Mouse (Mus musculus) myocyte (in vitro differentiated cells): ENCODE results near the gene Mrpl34. TPM values are rescaled to one million over a fixed set of nuclear protein-coding genes. Genes with fewer than 3 reads are reported as not detected.

Experiments
- H3K27me3 ChIP-seq: one replicate; pipeline ENCODE4 v1.6.1; 2011; ENCODE audit not compliant: control insufficient read depth, insufficient read depth, insufficient read length
- H3K36me3 ChIP-seq: one replicate; pipeline ENCODE4 v1.6.1; 2011; ENCODE audit not compliant: control insufficient read depth, insufficient read depth
- H3K4me2 ChIP-seq: one replicate; pipeline ENCODE4 v1.6.1; 2011; ENCODE audit warnings: low read depth, control low read depth
- H3K4me3 ChIP-seq: one replicate; pipeline ENCODE4 v1.5.1; 2011; ENCODE audit warnings: mild to moderate bottlenecking, control low read depth, moderate library complexity
- H3K79me2 ChIP-seq: one replicate; pipeline ENCODE4 v1.6.1; 2011; ENCODE audit not compliant: control insufficient read depth, insufficient read depth
- H3ac ChIP-seq: one replicate; pipeline ENCODE4 v1.6.1; 2011; ENCODE audit not compliant: control insufficient read depth, insufficient read length
- CEBPB ChIP-seq: IDR thresholded peaks from 2 replicates; pipeline ENCODE4 v1.6.1; 2011; ENCODE audit warnings: mild to moderate bottlenecking, moderate library complexity; ENCODE audit not compliant: poor library complexity, insufficient read depth, severe bottlenecking
- E2F4 ChIP-seq: IDR thresholded peaks from one replicate; pipeline ENCODE4 v1.6.1; 2011; ENCODE audit warnings: mild to moderate bottlenecking, control low read depth, moderate library complexity; ENCODE audit not compliant: insufficient read depth
- MAX ChIP-seq: IDR thresholded peaks from one replicate; pipeline ENCODE4 v1.6.1; 2011; ENCODE audit warnings: low read depth, mild to moderate bottlenecking, control low read depth
- MYOD1 ChIP-seq, 3 experiments: IDR thresholded peaks; one replicate each; pipeline ENCODE4 v1.6.1; 2011; ENCODE audit warnings: control low read depth in 2 of 3, low read depth in 2 of 3, mild to moderate bottlenecking in 2 of 3, moderate library complexity in 1 of 3; ENCODE audit not compliant: insufficient read length in 2 of 3, control insufficient read depth in 1 of 3
- MYOG ChIP-seq, 3 experiments: IDR thresholded peaks; one replicate each; pipeline ENCODE4 v1.6.1; 2011; ENCODE audit warnings: control low read depth in 2 of 3, low read depth in 2 of 3, mild to moderate bottlenecking in 2 of 3; ENCODE audit not compliant: insufficient read length in 2 of 3, control insufficient read depth in 1 of 3, insufficient read depth in 1 of 3
- POLR2A ChIP-seq: IDR thresholded peaks from one replicate; pipeline ENCODE4 v1.6.1; 2011; ENCODE audit warnings: low read depth, mild to moderate bottlenecking, control low read depth, moderate library complexity; ENCODE audit not compliant: insufficient read length
- POLR2AphosphoS2 ChIP-seq: IDR thresholded peaks from one replicate; pipeline ENCODE4 v1.6.1; 2011; ENCODE audit warnings: low read depth, control low read depth; ENCODE audit not compliant: insufficient read length
- REST ChIP-seq: IDR thresholded peaks from one replicate; pipeline ENCODE4 v1.6.1; 2011; ENCODE audit warnings: mild to moderate bottlenecking, control low read depth, moderate library complexity; ENCODE audit not compliant: insufficient read depth, insufficient read length
- SRF ChIP-seq: IDR thresholded peaks from one replicate; pipeline ENCODE4 v1.6.1; 2011; ENCODE audit warnings: low read depth; ENCODE audit not compliant: control insufficient read depth, insufficient read length
- TCF12 ChIP-seq: IDR thresholded peaks from one replicate; pipeline ENCODE4 v1.6.1; 2011; ENCODE audit warnings: mild to moderate bottlenecking, control low read depth; ENCODE audit not compliant: poor library complexity, insufficient read depth, severe bottlenecking
- TCF3 ChIP-seq: IDR thresholded peaks from one replicate; pipeline ENCODE4 v1.6.1; 2011; ENCODE audit warnings: low read depth, control low read depth; ENCODE audit not compliant: insufficient read length
- USF1 ChIP-seq: IDR thresholded peaks from one replicate; pipeline ENCODE4 v1.6.1; 2011; ENCODE audit warnings: low read depth, mild to moderate bottlenecking, control low read depth, moderate library complexity
- polyA plus RNA-seq: library from polyadenylated mRNA; unstranded; fragments of >200 nt; fragmentation: generic; extraction: Trizol; gene quantifications from one replicate; pipeline ENCODE4 v1.2.1, GENCODE M21; 2012; ENCODE audit warnings: missing spikeins

Gene Mrpl34
- polyA plus RNA-seq, 1 experiment = 79.0 TPM

GRCm38 (mm10) chr8:71456906-71457305 lies 7.9 kb upstream of the Mrpl34 start:
- no peak overlapping the region for H3K4me2 ChIP-seq

GRCm38 (mm10) chr8:71457659-71458270 lies 7.0 kb upstream of the Mrpl34 start:
- Histone ChIP-seq H3K27me3 (no peaks in the 10 kb centered on the region), H3K4me2 (no peak overlapping the region), H3K36me3 (no peaks in the 10 kb centered on the region), H3K79me2 (peaks cover 7% of the 10 kb centered on the region), H3K4me3 (no peak overlapping the region), H3ac (no peak overlapping the region)
- TF ChIP-seq TCF3 = no peak
- TF ChIP-seq CEBPB = no peak
- no peak for TF ChIP-seq USF1
- TF ChIP-seq MYOD1 (IDR thresholded peaks at IDR 0.05; ENCODE audit: control insufficient read depth in 1 of 3, insufficient read length in 2 of 3, low read depth in 2 of 3) = no peak
- TF ChIP-seq E2F4 = no peak
- no peak for TF ChIP-seq TCF12
- no peak for TF ChIP-seq MAX
- TF ChIP-seq POLR2AphosphoS2 = no peak
- no peak for TF ChIP-seq MYOG (IDR thresholded peaks at IDR 0.05; ENCODE audit: control insufficient read depth in 1 of 3, insufficient read depth in 1 of 3, insufficient read length in 2 of 3, low read depth in 2 of 3)
- no peak for TF ChIP-seq REST
- no peak for TF ChIP-seq POLR2A
- no peak for TF ChIP-seq SRF

More at GRCm38 (mm10) chr8:71456906-71457305, 7.9 kb upstream of the Mrpl34 start:
- no peak overlapping the region for H3K4me3 ChIP-seq
- H3ac ChIP-seq = no peak overlapping the region
- no peaks in the 10 kb centered on the region for H3K36me3 ChIP-seq
- TF ChIP-seq E2F4 (no peak), SRF (no peak), MAX (no peak)
- no peaks in the 10 kb centered on the region for H3K79me2 ChIP-seq
- H3K27me3 ChIP-seq = no peaks in the 10 kb centered on the region

GRCm38 (mm10) chr8:71460716-71461115 lies 4.0 kb upstream of the Mrpl34 start:
- no peaks in the 10 kb centered on the region for H3K27me3 ChIP-seq
- no peak overlapping the region for H3K4me3 ChIP-seq
- TF ChIP-seq TCF12 = no peak
- TF ChIP-seq POLR2A = no peak
- TF ChIP-seq REST = no peak
- no peak for TF ChIP-seq POLR2AphosphoS2
- no peak for TF ChIP-seq E2F4
- TF ChIP-seq MYOG (IDR thresholded peaks at IDR 0.05; ENCODE audit: control insufficient read depth in 1 of 3, insufficient read depth in 1 of 3, insufficient read length in 2 of 3, low read depth in 2 of 3) = no peak
- no peak for TF ChIP-seq TCF3
- no peak for TF ChIP-seq MYOD1 (IDR thresholded peaks at IDR 0.05; ENCODE audit: control insufficient read depth in 1 of 3, insufficient read length in 2 of 3, low read depth in 2 of 3)
- TF ChIP-seq MAX = no peak
- TF ChIP-seq SRF = no peak
- no peak for TF ChIP-seq CEBPB
- TF ChIP-seq USF1 = no peak
- peaks cover 7% of the 10 kb centered on the region for H3K79me2 ChIP-seq
- no peaks in the 10 kb centered on the region for H3K36me3 ChIP-seq
- no peak overlapping the region for H3ac ChIP-seq
- no peak overlapping the region for H3K4me2 ChIP-seq

DNA sequence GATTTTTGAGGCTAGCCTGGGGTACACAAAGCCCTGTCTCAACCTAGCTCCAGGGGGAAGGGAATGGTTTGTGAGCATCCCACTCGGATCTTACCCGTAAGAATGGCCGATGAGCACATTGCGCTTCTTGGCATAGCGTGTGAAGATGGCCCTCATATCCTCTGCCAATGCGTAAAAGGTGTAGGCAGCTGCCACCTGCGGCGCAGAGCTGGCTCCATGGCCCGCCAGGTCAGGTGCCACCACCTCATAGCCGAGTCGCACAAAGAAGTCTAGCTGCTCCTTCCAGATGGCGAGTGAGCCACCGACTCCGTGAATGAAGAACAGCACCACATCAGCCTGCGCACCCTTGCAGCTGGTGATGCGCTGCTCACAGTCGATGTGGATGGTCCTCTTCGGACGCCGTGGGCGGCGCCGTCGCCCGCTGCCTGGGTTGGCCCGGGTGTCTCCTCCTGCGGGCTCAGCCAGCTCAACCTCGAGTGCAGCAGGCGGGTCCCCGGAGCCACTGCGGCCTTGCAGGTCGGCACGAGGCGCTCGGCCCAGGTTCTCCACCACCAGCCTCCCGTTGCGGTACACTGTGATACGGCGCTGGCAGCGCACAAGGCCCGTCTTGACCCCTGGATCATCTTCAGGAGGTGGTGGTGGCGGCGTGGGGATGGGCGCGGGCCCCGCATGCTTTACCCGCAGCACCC lies 3.5 kb upstream of the Mrpl34 start:
- Histone ChIP-seq H3K4me3 (no peak overlapping the region), H3K27me3 (no peaks in the 10 kb centered on the region), H3K79me2 (peaks cover 7% of the 10 kb centered on the region), H3ac (no peak overlapping the region), H3K4me2 (no peak overlapping the region), H3K36me3 (no peaks in the 10 kb centered on the region)
- no peak for TF ChIP-seq MYOG (IDR thresholded peaks at IDR 0.05; ENCODE audit: control insufficient read depth in 1 of 3, insufficient read depth in 1 of 3, insufficient read length in 2 of 3, low read depth in 2 of 3)
- no peak for TF ChIP-seq POLR2AphosphoS2
- TF ChIP-seq MAX = no peak
- no peak for TF ChIP-seq REST
- no peak for TF ChIP-seq USF1
- TF ChIP-seq POLR2A = no peak
- TF ChIP-seq MYOD1 (IDR thresholded peaks at IDR 0.05; ENCODE audit: control insufficient read depth in 1 of 3, insufficient read length in 2 of 3, low read depth in 2 of 3) = no peak

DNA sequence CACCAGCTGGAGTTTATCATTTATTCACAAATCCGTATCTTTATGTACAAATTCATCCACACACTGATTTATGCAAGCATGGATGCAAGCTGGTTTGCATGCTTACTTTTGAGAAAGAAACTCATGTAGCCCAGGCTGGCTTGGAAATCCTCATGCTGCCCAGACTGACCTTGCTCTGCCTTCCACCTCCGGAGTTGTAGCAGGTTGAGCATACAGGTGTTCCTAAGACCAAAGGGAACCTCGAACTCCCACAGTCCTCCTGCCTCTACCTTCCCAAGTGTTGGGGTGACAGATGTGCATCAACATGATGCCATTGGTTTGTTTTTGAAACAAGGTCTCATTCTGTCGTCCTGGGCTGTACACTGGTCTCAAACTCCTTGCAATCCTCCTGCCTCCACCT lies 2.6 kb upstream of the Mrpl34 start:
- no peaks in the 10 kb centered on the region for H3K36me3 ChIP-seq
- H3K4me3 ChIP-seq = peak overlapping the region; percentile 45
- no peak overlapping the region for H3ac ChIP-seq
- H3K79me2 ChIP-seq = peaks cover 7% of the 10 kb centered on the region
- H3K4me2 ChIP-seq = peak overlapping the region; percentile 73
- TF ChIP-seq POLR2AphosphoS2 (no peak), TCF3 (no peak), E2F4 (no peak), POLR2A (no peak)
- no peaks in the 10 kb centered on the region for H3K27me3 ChIP-seq
